Mouse (Mus musculus) E14TG2a.4 (cell line): ENCODE measurements around the gene Aff3.

Source experiments
- CTCF ChIP-seq: conservative IDR thresholded peaks from 2 replicates; pipeline ENCODE4 v1.5.1; 2014; ENCODE audit warnings: low read length
- POU5F1 ChIP-seq: IDR thresholded peaks from 2 replicates; pipeline ENCODE4 v1.6.1; 2014; ENCODE audit warnings: low read length, borderline replicate concordance

DNA sequence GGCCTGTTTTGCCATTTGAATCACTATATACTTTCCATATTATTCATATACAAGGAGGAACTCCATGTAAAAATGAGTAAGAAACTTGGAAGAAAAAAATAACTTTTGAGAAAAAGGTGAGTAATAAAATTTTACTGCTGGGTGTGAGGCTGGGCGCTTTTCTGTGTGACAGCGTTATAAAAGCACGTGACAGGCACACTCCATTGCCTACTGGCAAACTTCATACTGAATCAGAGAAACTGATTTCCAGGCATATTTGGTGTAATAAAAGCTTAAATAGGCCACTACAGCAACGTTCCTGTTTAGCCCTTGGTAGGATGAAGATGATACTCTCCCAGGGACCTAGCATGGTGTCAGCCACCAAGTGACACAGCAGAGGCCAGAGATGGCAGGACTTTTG lies 310.2 kb downstream of the Aff3 start:
- TF ChIP-seq CTCF (no peak), POU5F1 (no peak)
